Mouse (Mus musculus) myocyte (in vitro differentiated cells): ENCODE measurements around the gene Lgr6. TPM values are rescaled to one million over a fixed set of nuclear protein-coding genes. Genes with fewer than 3 reads are reported as not detected.

ENCODE experiments used
- H3K27me3 ChIP-seq: one replicate; pipeline ENCODE4 v1.6.1; 2011; ENCODE audit not compliant: control insufficient read depth, insufficient read depth, insufficient read length
- H3K36me3 ChIP-seq: one replicate; pipeline ENCODE4 v1.6.1; 2011; ENCODE audit not compliant: control insufficient read depth, insufficient read depth
- H3K4me2 ChIP-seq: one replicate; pipeline ENCODE4 v1.6.1; 2011; ENCODE audit warnings: low read depth, control low read depth
- H3K4me3 ChIP-seq: one replicate; pipeline ENCODE4 v1.5.1; 2011; ENCODE audit warnings: mild to moderate bottlenecking, control low read depth, moderate library complexity
- H3K79me2 ChIP-seq: one replicate; pipeline ENCODE4 v1.6.1; 2011; ENCODE audit not compliant: control insufficient read depth, insufficient read depth
- H3ac ChIP-seq: one replicate; pipeline ENCODE4 v1.6.1; 2011; ENCODE audit not compliant: control insufficient read depth, insufficient read length
- CEBPB ChIP-seq: IDR thresholded peaks from 2 replicates; pipeline ENCODE4 v1.6.1; 2011; ENCODE audit warnings: mild to moderate bottlenecking, moderate library complexity; ENCODE audit not compliant: poor library complexity, insufficient read depth, severe bottlenecking
- E2F4 ChIP-seq: IDR thresholded peaks from one replicate; pipeline ENCODE4 v1.6.1; 2011; ENCODE audit warnings: mild to moderate bottlenecking, control low read depth, moderate library complexity; ENCODE audit not compliant: insufficient read depth
- MAX ChIP-seq: IDR thresholded peaks from one replicate; pipeline ENCODE4 v1.6.1; 2011; ENCODE audit warnings: low read depth, mild to moderate bottlenecking, control low read depth
- MYOD1 ChIP-seq, 3 experiments: IDR thresholded peaks; one replicate each; pipeline ENCODE4 v1.6.1; 2011; ENCODE audit warnings: control low read depth in 2 of 3, low read depth in 2 of 3, mild to moderate bottlenecking in 2 of 3, moderate library complexity in 1 of 3; ENCODE audit not compliant: insufficient read length in 2 of 3, control insufficient read depth in 1 of 3
- MYOG ChIP-seq, 3 experiments: IDR thresholded peaks; one replicate each; pipeline ENCODE4 v1.6.1; 2011; ENCODE audit warnings: control low read depth in 2 of 3, low read depth in 2 of 3, mild to moderate bottlenecking in 2 of 3; ENCODE audit not compliant: insufficient read length in 2 of 3, control insufficient read depth in 1 of 3, insufficient read depth in 1 of 3
- POLR2A ChIP-seq: IDR thresholded peaks from one replicate; pipeline ENCODE4 v1.6.1; 2011; ENCODE audit warnings: low read depth, mild to moderate bottlenecking, control low read depth, moderate library complexity; ENCODE audit not compliant: insufficient read length
- POLR2AphosphoS2 ChIP-seq: IDR thresholded peaks from one replicate; pipeline ENCODE4 v1.6.1; 2011; ENCODE audit warnings: low read depth, control low read depth; ENCODE audit not compliant: insufficient read length
- REST ChIP-seq: IDR thresholded peaks from one replicate; pipeline ENCODE4 v1.6.1; 2011; ENCODE audit warnings: mild to moderate bottlenecking, control low read depth, moderate library complexity; ENCODE audit not compliant: insufficient read depth, insufficient read length
- SRF ChIP-seq: IDR thresholded peaks from one replicate; pipeline ENCODE4 v1.6.1; 2011; ENCODE audit warnings: low read depth; ENCODE audit not compliant: control insufficient read depth, insufficient read length
- TCF12 ChIP-seq: IDR thresholded peaks from one replicate; pipeline ENCODE4 v1.6.1; 2011; ENCODE audit warnings: mild to moderate bottlenecking, control low read depth; ENCODE audit not compliant: poor library complexity, insufficient read depth, severe bottlenecking
- TCF3 ChIP-seq: IDR thresholded peaks from one replicate; pipeline ENCODE4 v1.6.1; 2011; ENCODE audit warnings: low read depth, control low read depth; ENCODE audit not compliant: insufficient read length
- USF1 ChIP-seq: IDR thresholded peaks from one replicate; pipeline ENCODE4 v1.6.1; 2011; ENCODE audit warnings: low read depth, mild to moderate bottlenecking, control low read depth, moderate library complexity
- polyA plus RNA-seq: library from polyadenylated mRNA; unstranded; fragments of >200 nt; fragmentation: generic; extraction: Trizol; gene quantifications from one replicate; pipeline ENCODE4 v1.2.1, GENCODE M21; 2012; ENCODE audit warnings: missing spikeins

The Lgr6 gene
- polyA plus RNA-seq, 1 experiment, result 2.1 TPM

GRCm38 (mm10) chr1:134995437-134995836 lies 109.6 kb downstream of the Lgr6 start:
- H3K27me3 ChIP-seq, result no peaks in the 10 kb centered on the region
- no peak for TF ChIP-seq REST
- no peak for TF ChIP-seq POLR2A
- no peak for TF ChIP-seq MAX
- TF ChIP-seq TCF12, result no peak
- TF ChIP-seq E2F4, result no peak
- no peak for TF ChIP-seq POLR2AphosphoS2
- TF ChIP-seq MYOG (IDR thresholded peaks at IDR 0.05; ENCODE audit: control insufficient read depth in 1 of 3, insufficient read depth in 1 of 3, insufficient read length in 2 of 3, low read depth in 2 of 3), result no peak
- no peak for TF ChIP-seq MYOD1 (IDR thresholded peaks at IDR 0.05; ENCODE audit: control insufficient read depth in 1 of 3, insufficient read length in 2 of 3, low read depth in 2 of 3)
- no peak for TF ChIP-seq SRF
- no peak for TF ChIP-seq USF1
- TF ChIP-seq TCF3, result no peak
- no peak overlapping the region for H3ac ChIP-seq
- H3K36me3 ChIP-seq, result no peaks in the 10 kb centered on the region
- no peak overlapping the region for H3K4me3 ChIP-seq
- no peaks in the 10 kb centered on the region for H3K79me2 ChIP-seq
- H3K4me2 ChIP-seq, result no peak overlapping the region

GRCm38 (mm10) chr1:134994739-134995138 lies 110.3 kb downstream of the Lgr6 start:
- Histone ChIP-seq H3K4me3 (no peak overlapping the region), H3ac (no peak overlapping the region), H3K36me3 (no peaks in the 10 kb centered on the region), H3K79me2 (no peaks in the 10 kb centered on the region), H3K4me2 (no peak overlapping the region), H3K27me3 (no peaks in the 10 kb centered on the region)
- no peak for TF ChIP-seq TCF3
- no peak for TF ChIP-seq MAX
- no peak for TF ChIP-seq USF1
- TF ChIP-seq SRF, result no peak
- TF ChIP-seq MYOD1 (IDR thresholded peaks at IDR 0.05; ENCODE audit: control insufficient read depth in 1 of 3, insufficient read length in 2 of 3, low read depth in 2 of 3), result no peak
- TF ChIP-seq MYOG (IDR thresholded peaks at IDR 0.05; ENCODE audit: control insufficient read depth in 1 of 3, insufficient read depth in 1 of 3, insufficient read length in 2 of 3, low read depth in 2 of 3), result no peak
- no peak for TF ChIP-seq TCF12
- no peak for TF ChIP-seq E2F4
- TF ChIP-seq POLR2A, result no peak
- TF ChIP-seq POLR2AphosphoS2, result no peak
- no peak for TF ChIP-seq REST
- no peak for TF ChIP-seq CEBPB

GRCm38 (mm10) chr1:134992046-134992645 lies 112.9 kb downstream of the Lgr6 start:
- TF ChIP-seq MYOG (IDR thresholded peaks at IDR 0.05; ENCODE audit: control insufficient read depth in 1 of 3, insufficient read depth in 1 of 3, insufficient read length in 2 of 3, low read depth in 2 of 3) (no peak), TCF3 (no peak), POLR2A (no peak), POLR2AphosphoS2 (no peak), REST (no peak), MAX (no peak), TCF12 (no peak), SRF (no peak), E2F4 (no peak), MYOD1 (IDR thresholded peaks at IDR 0.05; ENCODE audit: control insufficient read depth in 1 of 3, insufficient read length in 2 of 3, low read depth in 2 of 3) (no peak), USF1 (no peak), CEBPB (no peak)
- Histone ChIP-seq H3K36me3 (no peaks in the 10 kb centered on the region), H3K79me2 (no peaks in the 10 kb centered on the region), H3K4me3 (no peak overlapping the region), H3ac (no peak overlapping the region), H3K4me2 (no peak overlapping the region), H3K27me3 (no peaks in the 10 kb centered on the region)

- Histone ChIP-seq H3K79me2 (no peaks in the 10 kb centered on the region), H3K27me3 (no peaks in the 10 kb centered on the region)
- TF ChIP-seq POLR2A (no peak), REST (no peak), SRF (no peak), MAX (no peak), USF1 (no peak), POLR2AphosphoS2 (no peak), MYOD1 (IDR thresholded peaks at IDR 0.05; ENCODE audit: control insufficient read depth in 1 of 3, insufficient read length in 2 of 3, low read depth in 2 of 3) (no peak), TCF3 (no peak), TCF12 (no peak), MYOG (IDR thresholded peaks at IDR 0.05; ENCODE audit: control insufficient read depth in 1 of 3, insufficient read depth in 1 of 3, insufficient read length in 2 of 3, low read depth in 2 of 3) (no peak), CEBPB (no peak), E2F4 (no peak)
Measured at GRCm38 (mm10) chr1:134989372-134989771, 115.7 kb downstream of the Lgr6 start.

GRCm38 (mm10) chr1:134987962-134988341 lies 117.1 kb downstream of the Lgr6 start:
- Histone ChIP-seq H3K4me2 (no peak overlapping the region), H3K79me2 (no peaks in the 10 kb centered on the region), H3K36me3 (no peaks in the 10 kb centered on the region), H3ac (no peak overlapping the region), H3K27me3 (no peaks in the 10 kb centered on the region), H3K4me3 (no peak overlapping the region)
- TF ChIP-seq TCF3, result no peak
- no peak for TF ChIP-seq SRF

More at GRCm38 (mm10) chr1:134989372-134989771, 115.7 kb downstream of the Lgr6 start:
- no peak overlapping the region for H3ac ChIP-seq
- H3K4me3 ChIP-seq, result no peak overlapping the region
- H3K4me2 ChIP-seq, result no peak overlapping the region
- no peaks in the 10 kb centered on the region for H3K36me3 ChIP-seq
